Mouse (Mus musculus): ENCODE results near the gene Vwc2. TPM values are rescaled to one million over a fixed set of nuclear protein-coding genes. Genes with fewer than 3 reads are reported as not detected.

The Vwc2 gene
- polyA plus RNA-seq, 1 experiment, result 0.27 TPM

DNA sequence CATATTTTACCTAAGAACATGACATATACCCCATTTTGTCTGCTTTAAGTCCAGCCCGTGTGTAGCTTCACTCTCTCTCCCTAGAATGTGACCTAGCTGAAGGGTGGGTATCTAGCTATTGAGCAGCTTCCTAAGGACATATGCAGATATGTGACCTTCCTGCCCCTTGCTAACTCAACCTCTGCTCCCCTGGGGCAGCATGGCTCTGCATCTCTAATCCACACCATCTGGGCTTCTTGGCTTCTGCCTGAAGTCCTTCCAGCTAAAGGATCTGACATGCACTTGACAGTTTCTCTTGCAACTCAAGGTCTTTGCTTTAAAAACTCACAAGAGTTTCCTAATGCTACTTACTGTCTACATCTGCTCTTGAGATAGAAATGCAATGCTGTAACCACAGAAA lies 38.7 kb downstream of the Vwc2 start:
- Histone ChIP-seq H3ac (ENCODE audit: control insufficient read depth, insufficient read length, low read depth) (no peak overlapping the region), H3K79me2 (ENCODE audit: control insufficient read depth, insufficient read depth) (no peaks in the 10 kb centered on the region), H3K27me3 (ENCODE audit: control insufficient read depth, insufficient read depth, insufficient read length) (no peaks in the 10 kb centered on the region), H3K79me3 (ENCODE audit: low read depth) (no peaks in the 10 kb centered on the region), H3K36me3 (ENCODE audit: control insufficient read depth, insufficient read depth) (no peaks in the 10 kb centered on the region), H3K4me3 (ENCODE audit: insufficient read depth, poor library complexity, severe bottlenecking) (no peak overlapping the region)
- TF ChIP-seq CTCF (IDR thresholded peaks at IDR 0.05; ENCODE audit: control insufficient read depth, insufficient read depth, insufficient read length) (no peak), USF1 (IDR thresholded peaks at IDR 0.05; ENCODE audit: low read depth) (no peak), FOSL1 (IDR thresholded peaks at IDR 0.05; ENCODE audit: insufficient read depth, low read length, poor library complexity, severe bottlenecking) (no peak), CEBPB (IDR thresholded peaks at IDR 0.05; ENCODE audit: low read depth) (no peak), MYOD1 (IDR thresholded peaks at IDR 0.05; ENCODE audit: control insufficient read depth, insufficient read length, low read depth) (no peak), MYOG (IDR thresholded peaks at IDR 0.05; ENCODE audit: control insufficient read depth, extremely low read depth, insufficient read length) (no peak), MAX (IDR thresholded peaks at IDR 0.05) (no peak)

DNA sequence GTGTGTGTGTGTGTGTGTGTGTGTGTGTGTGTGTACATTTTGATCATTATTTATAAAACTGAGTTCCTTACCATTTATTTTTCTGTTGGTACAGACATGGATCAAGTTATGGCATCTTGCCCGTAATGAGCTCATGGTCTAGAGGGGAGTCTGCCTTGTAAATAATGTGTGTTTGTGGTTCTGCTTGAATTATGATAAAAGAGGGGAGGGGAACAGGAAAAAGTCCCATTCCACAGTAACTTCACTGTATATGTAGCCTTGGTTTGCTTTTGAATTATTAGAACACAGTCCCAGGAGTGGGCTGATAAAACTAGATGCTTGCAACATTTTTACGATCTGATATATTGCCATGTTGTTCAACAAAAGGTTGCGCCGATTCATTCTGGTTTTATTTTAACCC lies 57.4 kb downstream of the Vwc2 start:
- no peak for TF ChIP-seq MYOG (IDR thresholded peaks at IDR 0.05; ENCODE audit: control insufficient read depth, extremely low read depth, insufficient read length)
- TF ChIP-seq MYOD1 (IDR thresholded peaks at IDR 0.05; ENCODE audit: control insufficient read depth, insufficient read length, low read depth), result no peak
- no peak for TF ChIP-seq USF1 (IDR thresholded peaks at IDR 0.05; ENCODE audit: low read depth)
- no peak for TF ChIP-seq CTCF (IDR thresholded peaks at IDR 0.05; ENCODE audit: control insufficient read depth, insufficient read depth, insufficient read length)
- no peak for TF ChIP-seq CEBPB (IDR thresholded peaks at IDR 0.05; ENCODE audit: low read depth)
- no peak for TF ChIP-seq MAX (IDR thresholded peaks at IDR 0.05)
- TF ChIP-seq FOSL1 (IDR thresholded peaks at IDR 0.05; ENCODE audit: insufficient read depth, low read length, poor library complexity, severe bottlenecking), result no peak
- H3ac ChIP-seq (ENCODE audit: control insufficient read depth, insufficient read length, low read depth), result no peak overlapping the region
- no peaks in the 10 kb centered on the region for H3K36me3 ChIP-seq (ENCODE audit: control insufficient read depth, insufficient read depth)
- no peaks in the 10 kb centered on the region for H3K79me3 ChIP-seq (ENCODE audit: low read depth)
- H3K79me2 ChIP-seq (ENCODE audit: control insufficient read depth, insufficient read depth), result no peaks in the 10 kb centered on the region
- no peaks in the 10 kb centered on the region for H3K27me3 ChIP-seq (ENCODE audit: control insufficient read depth, insufficient read depth, insufficient read length)
- H3K4me3 ChIP-seq (ENCODE audit: insufficient read depth, poor library complexity, severe bottlenecking), result no peak overlapping the region

GRCm38 (mm10) chr11:11175259-11175658 lies 61.2 kb downstream of the Vwc2 start:
- no peaks in the 10 kb centered on the region for H3K79me3 ChIP-seq (ENCODE audit: low read depth)
- no peaks in the 10 kb centered on the region for H3K36me3 ChIP-seq (ENCODE audit: control insufficient read depth, insufficient read depth)
- H3K27me3 ChIP-seq (ENCODE audit: control insufficient read depth, insufficient read depth, insufficient read length), result no peaks in the 10 kb centered on the region
- TF ChIP-seq USF1 (IDR thresholded peaks at IDR 0.05; ENCODE audit: low read depth) (no peak), MYOD1 (IDR thresholded peaks at IDR 0.05; ENCODE audit: control insufficient read depth, insufficient read length, low read depth) (no peak), CTCF (IDR thresholded peaks at IDR 0.05; ENCODE audit: control insufficient read depth, insufficient read depth, insufficient read length) (no peak), MYOG (IDR thresholded peaks at IDR 0.05; ENCODE audit: control insufficient read depth, extremely low read depth, insufficient read length) (no peak), MAX (IDR thresholded peaks at IDR 0.05) (no peak), CEBPB (IDR thresholded peaks at IDR 0.05; ENCODE audit: low read depth) (no peak), FOSL1 (IDR thresholded peaks at IDR 0.05; ENCODE audit: insufficient read depth, low read length, poor library complexity, severe bottlenecking) (no peak)
- H3ac ChIP-seq (ENCODE audit: control insufficient read depth, insufficient read length, low read depth), result no peak overlapping the region
- H3K4me3 ChIP-seq (ENCODE audit: insufficient read depth, poor library complexity, severe bottlenecking), result no peak overlapping the region
- no peaks in the 10 kb centered on the region for H3K79me2 ChIP-seq (ENCODE audit: control insufficient read depth, insufficient read depth)

GRCm38 (mm10) chr11:11182705-11183104 lies 68.7 kb downstream of the Vwc2 start:
- TF ChIP-seq FOSL1 (IDR thresholded peaks at IDR 0.05; ENCODE audit: insufficient read depth, low read length, poor library complexity, severe bottlenecking), result no peak
- TF ChIP-seq USF1 (IDR thresholded peaks at IDR 0.05; ENCODE audit: low read depth), result no peak
- no peak for TF ChIP-seq MAX (IDR thresholded peaks at IDR 0.05)
- no peak for TF ChIP-seq CEBPB (IDR thresholded peaks at IDR 0.05; ENCODE audit: low read depth)
- TF ChIP-seq CTCF (IDR thresholded peaks at IDR 0.05; ENCODE audit: control insufficient read depth, insufficient read depth, insufficient read length), result no peak
- TF ChIP-seq MYOD1 (IDR thresholded peaks at IDR 0.05; ENCODE audit: control insufficient read depth, insufficient read length, low read depth), result no peak
- TF ChIP-seq MYOG (IDR thresholded peaks at IDR 0.05; ENCODE audit: control insufficient read depth, extremely low read depth, insufficient read length), result no peak
- Histone ChIP-seq H3K27me3 (ENCODE audit: control insufficient read depth, insufficient read depth, insufficient read length) (no peaks in the 10 kb centered on the region), H3K36me3 (ENCODE audit: control insufficient read depth, insufficient read depth) (no peaks in the 10 kb centered on the region), H3ac (ENCODE audit: control insufficient read depth, insufficient read length, low read depth) (no peak overlapping the region), H3K79me2 (ENCODE audit: control insufficient read depth, insufficient read depth) (no peaks in the 10 kb centered on the region), H3K79me3 (ENCODE audit: low read depth) (no peaks in the 10 kb centered on the region), H3K4me3 (ENCODE audit: insufficient read depth, poor library complexity, severe bottlenecking) (no peak overlapping the region)

DNA sequence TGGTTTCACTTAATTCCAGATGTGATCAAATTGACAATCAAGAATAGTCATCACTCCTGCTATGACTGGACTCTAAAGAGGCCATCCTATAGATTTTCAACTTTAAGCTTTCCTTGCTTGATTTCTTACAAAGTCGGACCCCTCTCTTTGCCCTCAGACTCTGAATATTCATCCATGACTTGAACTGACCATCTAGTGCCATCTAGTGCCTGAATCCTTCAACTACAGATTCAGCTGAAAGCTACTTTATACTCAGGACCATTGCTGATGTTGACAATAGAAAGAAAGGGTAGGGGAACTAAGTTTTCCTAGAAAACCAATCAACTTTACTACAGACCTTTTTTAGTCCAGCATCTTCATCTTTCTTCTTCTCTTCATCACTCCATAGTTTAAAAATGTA lies 109.1 kb downstream of the Vwc2 start:
- Histone ChIP-seq H3K79me2 (ENCODE audit: control insufficient read depth, insufficient read depth) (no peaks in the 10 kb centered on the region), H3K27me3 (ENCODE audit: control insufficient read depth, insufficient read depth, insufficient read length) (no peaks in the 10 kb centered on the region), H3K79me3 (ENCODE audit: low read depth) (no peaks in the 10 kb centered on the region), H3ac (ENCODE audit: control insufficient read depth, insufficient read length, low read depth) (no peak overlapping the region), H3K4me3 (ENCODE audit: insufficient read depth, poor library complexity, severe bottlenecking) (no peak overlapping the region), H3K36me3 (ENCODE audit: control insufficient read depth, insufficient read depth) (no peaks in the 10 kb centered on the region)
- TF ChIP-seq MYOG (IDR thresholded peaks at IDR 0.05; ENCODE audit: control insufficient read depth, extremely low read depth, insufficient read length) (no peak), CTCF (IDR thresholded peaks at IDR 0.05; ENCODE audit: control insufficient read depth, insufficient read depth, insufficient read length) (no peak), USF1 (IDR thresholded peaks at IDR 0.05; ENCODE audit: low read depth) (no peak), MAX (IDR thresholded peaks at IDR 0.05) (no peak), CEBPB (IDR thresholded peaks at IDR 0.05; ENCODE audit: low read depth) (no peak), MYOD1 (IDR thresholded peaks at IDR 0.05; ENCODE audit: control insufficient read depth, insufficient read length, low read depth) (no peak), FOSL1 (IDR thresholded peaks at IDR 0.05; ENCODE audit: insufficient read depth, low read length, poor library complexity, severe bottlenecking) (no peak)

- no peaks in the 10 kb centered on the region for H3K27me3 ChIP-seq (ENCODE audit: control insufficient read depth, insufficient read depth, insufficient read length)
- no peaks in the 10 kb centered on the region for H3K79me3 ChIP-seq (ENCODE audit: low read depth)
Observed at GRCm38 (mm10) chr11:11239346-11239745, 125.3 kb downstream of the Vwc2 start.

More at GRCm38 (mm10) chr11:11239346-11239745, 125.3 kb downstream of the Vwc2 start:
- no peaks in the 10 kb centered on the region for H3K36me3 ChIP-seq (ENCODE audit: control insufficient read depth, insufficient read depth)
- no peak overlapping the region for H3ac ChIP-seq (ENCODE audit: control insufficient read depth, insufficient read length, low read depth)
- H3K79me2 ChIP-seq (ENCODE audit: control insufficient read depth, insufficient read depth), result no peaks in the 10 kb centered on the region
- TF ChIP-seq USF1 (IDR thresholded peaks at IDR 0.05; ENCODE audit: low read depth), result no peak
- no peak for TF ChIP-seq CEBPB (IDR thresholded peaks at IDR 0.05; ENCODE audit: low read depth)
- TF ChIP-seq FOSL1 (IDR thresholded peaks at IDR 0.05; ENCODE audit: insufficient read depth, low read length, poor library complexity, severe bottlenecking), result no peak
- TF ChIP-seq MYOD1 (IDR thresholded peaks at IDR 0.05; ENCODE audit: control insufficient read depth, insufficient read length, low read depth), result no peak
- no peak for TF ChIP-seq CTCF (IDR thresholded peaks at IDR 0.05; ENCODE audit: control insufficient read depth, insufficient read depth, insufficient read length)
- no peak for TF ChIP-seq MAX (IDR thresholded peaks at IDR 0.05)
- no peak for TF ChIP-seq MYOG (IDR thresholded peaks at IDR 0.05; ENCODE audit: control insufficient read depth, extremely low read depth, insufficient read length)
- no peak overlapping the region for H3K4me3 ChIP-seq (ENCODE audit: insufficient read depth, poor library complexity, severe bottlenecking)

All from C2C12 (cell line).